Mouse (Mus musculus): Measurements from ENCODE around the gene 4930453N24Rik.

The 4930453N24Rik gene

DNA sequence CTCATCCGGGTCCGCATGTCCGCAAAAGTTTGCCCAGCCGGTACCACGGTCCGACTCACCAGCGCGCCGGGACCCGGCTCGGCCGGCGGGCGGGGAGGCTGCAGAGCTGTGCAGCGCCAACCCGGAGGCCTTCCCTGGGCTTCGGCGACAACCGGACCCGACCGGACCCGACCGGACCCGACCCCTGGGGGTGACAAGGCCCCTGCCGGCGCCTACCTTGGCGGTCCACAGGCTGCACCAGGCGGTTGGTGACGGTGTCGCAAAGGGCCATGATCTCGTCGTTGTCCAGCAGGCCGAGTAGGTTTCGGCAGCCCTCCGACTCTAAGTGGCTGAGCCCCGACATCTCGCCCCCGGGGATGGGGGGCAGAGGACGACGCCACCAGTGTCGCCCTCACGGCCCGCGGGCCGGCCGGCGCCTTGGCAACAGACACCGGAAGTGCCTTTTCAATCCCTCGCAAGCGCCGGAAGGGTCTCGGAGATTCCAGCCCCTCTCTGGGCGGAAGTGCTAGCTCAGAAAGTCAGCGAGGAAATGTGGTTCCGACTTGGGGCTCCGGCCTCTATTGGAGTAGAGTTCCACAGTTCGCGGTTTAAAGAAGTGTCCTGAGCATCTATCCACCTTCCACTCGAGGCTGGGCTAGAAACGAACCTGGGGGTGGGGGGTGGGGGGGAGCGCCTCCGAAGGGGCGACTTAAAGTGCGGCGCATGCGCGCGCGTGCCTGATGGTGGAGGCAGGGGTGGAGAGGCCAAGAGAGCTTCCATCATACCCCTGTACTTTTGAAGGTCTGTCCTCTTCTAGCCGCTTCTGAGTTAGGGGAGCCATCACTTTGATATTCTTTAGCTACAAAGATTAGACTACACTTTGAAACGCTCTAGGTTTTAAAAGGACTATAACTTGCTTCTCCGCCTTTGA is at the start of gene 4930453N24Rik:
4930453N24Rik (minus strand) TSS at position 641 of the 910 bp plus-strand sequence.
- DNase-seq (ENCODE audit: low spot score), result peak; percentile 60

DNA sequence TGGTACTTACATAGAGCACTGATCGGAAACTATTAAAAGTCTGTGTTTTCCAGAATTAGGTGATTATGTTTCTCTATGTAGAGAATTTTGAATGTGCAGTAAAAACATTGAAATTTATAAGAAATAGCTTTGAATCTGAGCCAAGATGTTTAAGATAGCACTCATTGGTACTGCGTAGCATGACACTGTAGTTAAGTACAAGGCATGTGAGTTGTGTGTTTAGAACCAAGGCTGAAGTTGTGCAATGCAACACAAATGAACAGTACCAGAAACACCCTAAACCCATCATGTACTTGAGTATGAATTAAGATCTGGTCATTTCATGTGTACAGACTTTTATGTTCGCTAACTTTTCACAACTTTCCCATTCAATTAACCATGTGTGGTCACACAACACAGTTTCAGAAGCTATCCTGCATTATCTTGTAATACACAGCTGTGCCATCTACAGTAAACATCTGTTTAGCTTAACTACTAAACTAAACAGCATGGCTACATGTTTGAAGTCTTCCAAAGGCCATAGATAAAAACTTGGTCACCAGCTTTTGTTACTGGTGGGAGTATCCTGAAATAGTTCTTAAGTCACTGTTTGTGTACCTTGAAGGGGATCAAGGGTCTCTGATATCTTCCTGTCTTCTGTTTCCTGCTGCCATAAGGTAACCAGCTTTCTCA is 46.3 kb upstream of the 4930453N24Rik start:
- no peak for DNase-seq (ENCODE audit: low spot score)

DNA sequence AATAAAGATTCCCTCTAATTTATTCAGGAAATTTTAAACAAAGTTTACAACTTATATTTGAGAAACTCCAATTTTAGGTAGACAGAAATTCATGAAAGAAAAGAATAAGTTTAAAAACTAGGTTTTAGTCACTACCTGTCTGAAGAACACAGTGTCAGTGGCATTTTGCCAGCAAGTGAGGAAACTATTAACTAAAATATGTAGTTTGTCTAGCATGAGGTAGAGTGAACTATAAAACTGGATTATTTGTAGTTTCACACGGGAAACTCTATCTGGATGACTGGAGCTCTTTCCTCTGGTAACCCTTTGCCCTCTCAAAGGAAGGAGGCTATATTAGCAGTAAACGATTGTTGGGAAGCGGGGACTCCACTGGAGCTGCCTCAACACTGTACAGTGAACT is 32.1 kb upstream of the 4930453N24Rik start:
- DNase-seq (ENCODE audit: low spot score), result no peak

DNA sequence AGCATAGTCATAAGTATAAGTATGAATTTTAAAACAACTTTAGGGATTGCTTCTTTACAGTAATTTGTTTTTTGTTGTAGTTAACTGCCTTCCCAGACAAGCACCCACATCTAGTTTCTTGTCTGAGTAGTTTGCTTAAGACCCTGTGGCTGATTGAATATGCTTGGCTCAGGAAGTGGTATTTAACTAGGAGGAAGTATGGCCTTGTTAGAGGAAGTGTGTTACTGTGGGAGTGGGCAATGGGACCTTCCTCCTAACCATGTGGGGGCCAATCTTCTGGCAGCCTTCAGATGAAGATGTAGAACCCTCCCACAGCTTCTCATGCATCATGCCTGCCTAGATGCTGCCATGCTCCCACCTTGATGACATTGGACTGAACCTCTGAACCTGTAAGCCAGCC is 30.7 kb upstream of the 4930453N24Rik start:
- no peak for DNase-seq (ENCODE audit: low spot score)

DNA sequence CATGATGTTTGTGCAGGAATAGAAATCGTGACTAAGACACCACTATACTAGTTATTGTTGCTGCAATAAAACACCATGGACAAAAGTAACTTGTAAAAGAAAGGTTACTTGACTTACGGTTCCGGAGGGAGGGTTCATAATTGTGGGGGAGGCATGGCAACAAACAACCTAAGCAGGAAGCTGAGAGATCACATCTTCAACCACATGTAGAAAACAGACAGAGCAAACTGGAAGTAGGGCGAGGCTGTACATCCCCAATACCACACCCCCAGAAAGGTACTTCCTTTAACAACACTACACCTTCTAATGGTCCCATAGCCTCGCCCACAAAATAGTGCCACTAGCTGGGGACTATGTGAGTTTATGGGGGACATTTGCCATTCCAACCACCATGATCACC is 29.4 kb upstream of the 4930453N24Rik start:
- DNase-seq (ENCODE audit: low spot score), result no peak

DNA sequence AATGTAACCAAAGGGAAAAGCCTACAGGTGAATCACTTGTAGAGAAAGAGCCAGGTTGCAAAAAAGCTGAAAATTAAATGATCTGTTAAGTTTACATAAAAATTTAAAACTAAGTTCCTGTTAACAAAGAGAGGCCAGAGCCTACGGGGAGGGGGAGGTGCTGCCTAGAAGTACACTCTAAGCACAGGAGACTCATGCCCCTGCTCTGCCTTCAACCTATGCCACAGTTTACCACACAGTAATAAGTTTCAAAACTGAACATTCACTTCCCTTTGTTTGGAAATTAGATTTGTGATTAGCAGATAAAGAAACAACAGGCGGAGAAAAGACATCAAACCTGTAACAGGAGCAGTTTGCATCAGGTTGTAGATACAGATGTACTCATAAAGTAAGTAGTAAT is 23.8 kb upstream of the 4930453N24Rik start:
- DNase-seq (ENCODE audit: low spot score), result no peak

DNA sequence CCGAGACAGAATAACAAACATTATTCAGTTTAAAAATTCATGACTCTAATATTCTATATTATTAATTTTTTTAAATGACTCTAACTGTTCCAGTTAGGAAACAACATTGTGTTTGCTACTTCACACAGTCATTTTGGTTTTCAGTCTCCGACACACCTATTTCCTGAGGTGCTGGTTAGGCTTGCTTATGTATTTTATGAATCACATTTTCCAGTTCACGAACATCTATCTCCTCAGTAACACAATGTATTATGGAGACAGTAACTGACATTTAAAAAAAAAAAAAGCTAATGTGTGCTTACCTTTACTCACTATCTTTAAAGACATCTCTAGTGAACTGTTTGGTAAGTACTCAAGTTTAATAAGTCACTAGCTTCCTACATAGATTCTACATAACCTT is 18.7 kb upstream of the 4930453N24Rik start:
- no peak for DNase-seq (ENCODE audit: low spot score)

DNA sequence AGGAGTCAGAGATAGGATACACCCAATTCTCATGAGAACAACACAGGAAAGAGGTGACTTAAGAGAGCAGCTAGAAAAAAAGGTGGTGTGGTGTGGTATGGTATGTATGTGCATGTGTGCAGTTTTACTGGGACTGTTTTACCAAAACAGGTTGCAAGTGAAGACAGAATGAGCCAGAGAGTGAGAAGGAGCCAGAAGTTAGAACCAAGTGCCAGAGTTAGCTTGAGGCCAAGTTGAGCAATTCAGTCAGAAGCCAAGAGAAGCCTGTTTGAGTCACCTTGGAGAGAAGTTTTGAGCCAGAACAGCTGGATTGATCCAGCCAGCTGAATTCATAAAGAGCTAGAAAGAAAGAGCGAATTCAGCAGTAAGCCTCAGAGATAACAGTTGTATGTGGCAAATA is 4.6 kb upstream of the 4930453N24Rik start:
- DNase-seq (ENCODE audit: low spot score), result no peak

DNA sequence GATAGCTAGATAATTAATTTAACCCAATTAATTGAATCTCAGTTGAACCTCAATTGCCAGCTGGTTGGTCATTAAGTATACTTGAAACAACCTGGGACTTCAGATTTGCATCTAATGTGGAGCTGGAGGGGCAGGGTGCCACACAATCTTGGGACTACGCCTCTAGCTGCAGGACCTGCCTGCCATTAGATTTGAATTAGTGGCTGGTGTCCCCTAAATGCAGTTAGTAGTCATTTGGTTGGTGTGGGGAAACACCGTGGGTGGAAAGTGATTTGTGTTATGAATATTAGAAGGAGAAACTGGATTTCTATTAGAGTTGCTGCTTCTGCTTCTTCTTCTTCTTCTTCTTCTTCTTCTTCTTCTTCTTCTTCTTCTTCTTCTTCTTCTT is 464 bp upstream of the 4930453N24Rik start:
- DNase-seq (ENCODE audit: low spot score), result no peak

DNA sequence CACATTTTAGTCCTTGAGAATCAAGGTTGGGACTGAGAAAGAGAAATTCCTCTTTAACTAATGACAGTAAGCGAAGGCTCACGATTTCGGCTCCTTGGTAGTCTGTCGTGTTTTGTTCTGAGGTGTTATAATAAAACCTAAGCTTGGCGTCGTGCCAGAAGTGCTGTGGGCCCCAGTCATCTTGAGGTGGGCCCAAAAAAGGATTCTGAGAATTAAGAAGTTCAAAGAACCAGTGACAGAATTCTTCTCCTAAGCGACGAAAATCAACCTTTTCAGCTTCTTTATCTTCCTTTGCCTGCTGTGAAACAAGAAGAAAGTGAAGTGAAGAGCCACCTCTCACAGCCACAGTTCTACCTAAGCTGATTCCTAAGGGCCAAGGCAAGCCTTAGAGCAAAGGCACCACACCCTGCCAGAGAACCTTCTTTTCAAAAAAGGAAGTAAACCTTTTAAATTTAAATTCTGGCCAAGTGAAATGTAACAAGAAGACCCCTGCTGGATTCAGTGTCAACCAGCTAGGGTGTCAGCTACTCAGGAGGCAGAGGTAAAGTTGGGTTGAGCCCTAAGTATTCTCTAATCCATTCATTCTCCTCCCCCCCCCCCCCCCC is 4.2 kb downstream of the 4930453N24Rik start:
- no peak for DNase-seq (ENCODE audit: low spot score)

DNA sequence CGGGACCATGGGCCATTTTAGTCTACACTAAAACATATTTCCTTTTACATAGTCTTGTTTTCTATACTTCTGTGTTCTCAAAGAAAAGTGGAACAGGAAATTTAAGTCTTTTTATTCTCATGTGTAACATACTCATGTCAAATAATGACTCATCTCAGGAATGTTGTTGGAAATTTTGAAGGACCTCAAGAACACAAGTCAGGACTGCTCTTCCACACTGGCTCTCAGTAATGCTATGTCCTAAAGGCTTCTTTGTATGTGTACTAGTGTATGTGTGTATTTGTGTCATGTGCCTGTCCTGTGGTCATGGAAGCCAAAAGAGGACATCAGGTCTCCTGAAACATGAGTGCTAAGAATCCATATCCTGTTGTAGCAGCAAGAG is 11.7 kb downstream of the 4930453N24Rik start:
- no peak for DNase-seq (ENCODE audit: low spot score)

DNA sequence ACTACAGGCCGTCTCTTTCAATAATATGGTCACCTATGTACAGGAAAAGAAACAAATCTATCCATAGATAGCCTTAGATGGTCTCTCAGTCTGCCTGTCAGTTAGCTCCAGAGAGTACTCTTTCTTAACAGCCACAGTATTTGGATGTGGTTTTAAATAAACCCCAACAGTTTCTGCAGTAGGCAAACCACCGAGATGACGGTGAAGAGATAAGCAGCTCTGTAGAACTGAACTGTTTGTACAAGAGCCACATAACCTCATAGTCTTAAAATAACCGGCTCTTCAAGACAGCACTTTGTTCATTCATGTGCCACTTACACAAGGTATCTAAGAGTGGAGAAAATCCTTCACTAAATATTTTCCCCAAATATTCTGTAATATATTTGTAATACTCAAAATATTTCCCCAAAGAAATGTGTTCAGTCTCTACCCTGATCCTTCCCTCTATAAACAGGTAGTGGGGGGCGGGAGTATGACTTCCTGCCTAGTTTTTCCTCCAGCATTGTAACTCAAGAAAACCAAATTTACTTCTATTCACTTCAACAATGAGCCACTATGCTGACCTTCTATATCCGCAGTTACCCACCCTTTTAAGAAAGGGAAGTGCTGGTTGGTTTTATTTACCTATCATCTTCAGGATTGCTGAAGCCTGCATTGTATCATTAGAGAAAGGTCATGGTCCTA is 12.3 kb downstream of the 4930453N24Rik start:
- DNase-seq (ENCODE audit: low spot score), result no peak

DNA sequence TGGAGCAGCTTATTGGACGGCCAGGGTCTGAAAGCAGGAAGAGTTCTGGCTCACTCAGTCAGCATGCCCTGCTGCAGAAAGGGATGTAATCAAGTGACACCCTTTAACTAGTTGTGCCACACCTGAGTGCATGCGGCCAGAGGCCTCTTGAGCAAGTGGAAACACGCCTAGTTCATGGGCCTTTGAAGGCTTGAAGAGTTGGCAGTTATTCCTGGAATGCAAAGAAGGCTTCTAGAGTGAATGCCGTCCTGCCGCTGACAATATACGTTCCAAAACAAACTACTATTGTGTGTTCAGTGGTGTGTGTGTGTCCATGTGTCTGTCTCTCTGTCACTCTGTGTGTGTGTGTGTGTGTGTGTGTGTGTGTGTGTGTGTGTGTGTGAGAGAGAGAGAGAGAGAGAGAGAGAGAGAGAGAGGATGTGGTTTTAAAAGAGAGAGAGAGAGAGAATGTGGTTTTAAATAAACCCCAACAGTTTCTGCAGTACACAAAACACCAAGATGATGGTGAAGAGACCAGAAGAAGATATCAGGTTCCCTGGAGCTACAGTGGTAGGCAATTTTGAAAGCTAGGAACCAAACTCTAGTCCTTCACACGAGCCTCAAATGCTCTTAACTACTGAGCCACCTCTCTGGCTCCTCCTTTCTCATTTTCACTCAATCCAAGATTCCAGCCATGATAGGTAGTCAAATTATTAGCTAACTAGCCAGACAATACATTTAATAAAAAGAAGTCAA is 13.1 kb downstream of the 4930453N24Rik start:
- no peak for DNase-seq (ENCODE audit: low spot score)

DNA sequence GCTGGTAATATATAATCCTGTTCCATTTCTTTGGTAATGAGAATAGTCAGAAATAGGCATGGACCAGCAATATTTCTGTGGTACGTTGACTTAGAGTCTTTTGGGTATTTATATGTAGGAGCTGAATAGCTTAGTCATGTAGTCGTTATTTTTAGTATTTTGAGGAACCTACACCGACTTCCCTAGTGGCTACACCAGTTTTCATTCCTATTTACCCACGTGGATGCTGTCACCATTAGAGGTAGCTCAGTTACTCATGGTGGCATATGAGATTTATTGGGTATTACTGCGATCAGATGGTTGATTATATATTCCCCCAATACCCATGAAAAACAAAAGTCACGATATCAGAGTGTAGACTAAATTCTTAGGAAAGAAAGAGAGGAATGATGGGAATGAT is 14.6 kb downstream of the 4930453N24Rik start:
- DNase-seq (ENCODE audit: low spot score), result no peak

DNA sequence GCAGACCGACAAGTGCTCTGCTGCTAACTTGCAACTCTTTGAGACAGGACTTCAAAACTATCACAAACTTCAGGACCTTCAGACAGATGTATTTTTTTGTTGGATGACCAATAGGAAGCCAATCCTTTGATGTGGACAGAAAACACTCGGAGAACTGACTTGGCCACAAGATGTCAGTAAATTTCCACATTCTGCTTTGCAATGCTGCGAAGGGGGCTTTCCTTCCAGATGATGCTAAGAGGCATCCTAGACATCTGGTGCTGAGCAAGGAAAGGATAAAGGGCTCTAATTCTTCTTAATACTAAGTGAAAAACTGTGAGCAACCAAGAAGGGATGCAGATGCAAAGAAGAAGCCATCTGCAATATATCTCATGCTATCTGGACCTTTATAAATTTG is 16.2 kb downstream of the 4930453N24Rik start:
- DNase-seq (ENCODE audit: low spot score), result no peak

DNA sequence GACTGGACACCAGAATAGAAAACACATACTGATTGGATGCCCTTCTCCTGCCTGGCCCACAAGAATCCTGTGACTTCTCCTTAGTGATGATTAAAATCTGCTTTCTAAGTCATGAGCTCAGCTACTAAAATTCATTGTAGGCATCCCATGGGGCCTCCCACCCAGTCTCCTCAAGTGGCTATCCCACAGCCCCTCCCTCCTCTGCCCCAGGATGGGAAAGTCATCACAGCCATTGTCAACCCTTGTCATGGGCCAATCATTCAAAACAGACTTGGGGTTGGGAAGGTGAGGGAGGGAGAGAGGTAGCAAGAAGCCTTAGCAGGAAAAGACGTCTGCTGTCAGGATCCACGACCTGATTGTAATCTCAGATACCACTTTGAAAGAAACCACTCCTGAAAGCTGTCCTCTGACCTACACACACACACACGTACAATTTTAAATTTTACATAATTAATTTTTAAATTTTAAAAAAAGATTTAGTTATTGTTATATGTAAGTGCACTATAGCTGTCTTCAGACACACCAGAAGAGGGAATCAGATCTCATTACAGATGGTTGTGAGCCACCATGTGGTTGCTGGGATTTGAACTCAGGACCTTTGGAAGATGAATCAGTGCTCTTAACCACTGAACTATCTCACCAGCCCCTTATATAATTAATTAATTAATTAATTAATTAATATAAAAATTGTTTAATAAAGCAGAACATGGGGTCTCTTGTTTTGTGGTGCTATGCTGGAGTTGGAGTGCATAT is 16.8 kb downstream of the 4930453N24Rik start:
- no peak for DNase-seq (ENCODE audit: low spot score)

DNA sequence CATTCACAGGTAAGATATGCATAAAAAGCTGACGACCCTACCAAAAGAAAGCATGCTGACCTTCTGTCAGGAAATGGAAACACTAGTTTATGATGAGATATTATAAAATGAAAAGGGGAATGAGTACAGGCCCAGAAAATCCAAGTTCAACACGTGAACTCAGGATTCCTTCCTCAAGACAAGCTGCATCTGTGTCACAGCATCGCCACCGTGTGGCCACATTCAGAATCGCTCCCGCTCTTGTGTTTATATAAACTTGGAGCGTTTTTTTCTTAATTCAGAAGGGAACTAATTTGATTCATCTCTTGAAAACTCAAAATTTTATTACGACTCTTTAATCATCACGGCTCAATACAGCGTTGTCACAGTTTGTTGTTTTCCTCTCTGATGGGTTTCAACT is 22.7 kb downstream of the 4930453N24Rik start:
- peak; percentile 18 for DNase-seq (ENCODE audit: low spot score)

DNA sequence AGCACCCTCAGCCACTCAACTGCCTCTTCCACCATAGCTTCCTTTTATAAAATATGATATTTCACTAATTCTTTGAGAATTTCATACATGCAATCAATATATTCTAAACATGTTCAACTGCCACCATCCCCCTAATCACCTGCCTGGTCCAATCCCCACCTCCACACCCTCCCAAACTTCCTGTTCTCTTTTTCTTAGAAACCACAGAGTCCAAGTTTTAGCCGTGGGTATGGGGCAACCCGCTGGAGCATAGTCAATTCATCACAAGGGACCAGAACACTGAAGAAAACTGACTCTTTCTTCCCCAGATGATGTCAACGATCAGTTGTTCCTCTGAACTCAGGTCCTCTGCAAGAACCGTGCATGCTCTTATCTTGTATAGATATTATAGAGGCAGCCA is 25.9 kb downstream of the 4930453N24Rik start:
- no peak for DNase-seq (ENCODE audit: low spot score)

DNA sequence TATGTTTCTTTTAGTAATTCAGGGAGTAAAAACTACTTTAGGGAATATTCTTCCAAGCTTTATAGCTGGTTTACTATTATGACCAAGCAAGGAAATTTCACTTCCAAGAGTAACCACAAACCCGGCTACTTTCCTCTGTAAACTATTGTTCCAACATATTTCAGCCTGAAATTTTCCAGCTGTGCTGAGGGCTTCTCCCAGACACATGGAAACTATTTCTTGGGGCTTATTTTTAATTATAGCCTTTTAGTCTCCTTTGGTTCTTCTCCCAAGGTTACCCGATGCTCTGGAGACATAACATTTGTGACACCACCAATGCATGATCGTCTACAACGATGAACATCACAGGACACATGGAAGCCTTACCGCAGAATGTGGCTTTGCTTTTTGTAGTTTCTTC is 33.7 kb downstream of the 4930453N24Rik start:
- no peak for DNase-seq (ENCODE audit: low spot score)

DNA sequence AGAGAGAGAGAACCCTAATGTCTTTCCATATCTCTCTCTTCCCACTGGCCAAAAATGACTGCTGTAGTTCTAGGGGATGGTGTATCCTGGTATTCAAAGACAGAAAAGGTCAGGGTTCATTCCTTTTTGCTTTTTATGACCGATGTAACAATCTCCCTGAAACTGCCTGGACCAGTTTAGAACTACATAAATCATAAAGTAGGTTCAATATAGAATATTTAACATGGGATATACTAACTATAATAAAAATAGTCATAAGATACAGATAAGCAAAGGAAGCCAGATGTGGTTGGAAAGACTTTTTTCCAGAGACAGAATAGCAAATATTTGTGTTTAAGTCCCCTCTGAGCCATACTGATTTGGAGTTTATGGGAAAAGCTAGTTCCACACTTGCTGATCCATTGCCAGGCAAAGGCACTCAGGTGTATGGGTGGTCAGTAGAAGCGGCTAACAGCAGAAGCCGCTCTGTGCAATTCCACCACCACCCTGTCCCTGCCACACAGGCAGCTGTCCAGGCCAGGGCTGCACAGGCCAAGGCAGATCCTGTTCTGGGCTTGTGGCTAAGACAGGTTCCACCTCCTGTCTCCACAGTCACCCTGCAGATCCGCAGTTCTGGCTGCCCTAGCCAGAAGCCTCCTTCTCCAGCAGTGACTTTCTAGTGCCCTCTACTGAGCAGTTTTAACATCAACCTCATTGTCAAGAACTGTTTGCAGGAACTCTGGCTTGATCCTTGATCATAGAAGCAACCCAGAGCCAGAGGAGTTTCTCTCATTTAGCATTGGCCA is 47.5 kb downstream of the 4930453N24Rik start:
- DNase-seq (ENCODE audit: low spot score), result peak; percentile 7

Data from ovary, postnatal 10 days (tissue).